In the genomic region with DNA sequence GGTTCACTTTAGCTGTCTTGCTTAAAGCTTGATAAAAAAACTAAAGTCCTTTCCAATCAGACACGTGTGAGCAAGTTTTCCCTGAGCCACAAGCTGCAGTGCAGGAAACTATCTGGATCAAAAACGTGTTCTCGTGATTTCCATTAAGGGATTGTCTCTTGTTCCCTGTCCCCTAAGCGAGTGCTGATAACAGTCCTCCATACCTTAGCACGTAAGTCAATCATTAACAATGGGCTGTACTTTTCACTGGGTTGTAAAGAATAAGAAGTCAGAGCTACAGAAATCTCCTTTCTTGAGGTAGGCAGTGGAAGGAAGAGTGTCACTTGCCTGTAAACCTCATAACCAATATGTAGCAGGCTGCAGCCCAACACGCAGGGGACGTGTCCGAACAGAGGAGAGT, we compare ENCODE assay signal across 23 mouse cellular contexts. TPM values are rescaled to one million over a fixed set of nuclear protein-coding genes. Genes with fewer than 3 reads are reported as not detected.
DNase-seq lines count a peak whose midpoint lies in the region; ATAC-seq and TF ChIP-seq lines count a peak whose summit lies in the region.
"Had no signal": no experiment of that assay in that cellular context is flagged by ENCODE, and none has a peak within 500 bp of the region (broad histone marks: within the 10 kb centered on the region; RNA-seq: fewer than 3 reads in every experiment).

No protein-coding gene starts in this region.

- no peak overlapping the region for H3K4me3 ChIP-seq in kidney, embryonic 16.5 days (ENCODE audit: low read length)
- peak overlapping the region; percentile 21 for H3K4me3 ChIP-seq in intestine, postnatal 0 days (ENCODE audit: low read depth, low read length)
- no peak overlapping the region for H3K4me3 ChIP-seq in stomach, embryonic 15.5 days (replicated peaks)
- H3K4me3 ChIP-seq: embryonic facial prominence, embryonic 15.5 days; erythroblast, embryonic 14.5 days; forebrain, embryonic 10.5 days; heart, adult 2 months; heart, embryonic 15.5 days had no signal

- no peak for TF ChIP-seq CTCF in intestine, postnatal 0 days (IDR thresholded peaks at IDR 0.05; ENCODE audit: low read depth)

- ATAC-seq in kidney, embryonic 16.5 days (ENCODE audit: low FRiP score, low TSS enrichment) = peak; percentile 61; the same call in 1 of the 2 replicates
- peak; percentile 94 for ATAC-seq in intestine, postnatal 0 days
- ATAC-seq in stomach, embryonic 15.5 days (ENCODE audit: insufficient read depth, low FRiP score, low read depth) = peak; percentile 86
- ATAC-seq in monocyte, adult 5-6 weeks (replicated peaks; ENCODE audit: insufficient number of reproducible peaks, low FRiP score, low TSS enrichment, poor library complexity, severe bottlenecking) = no peak
- ATAC-seq: forebrain, embryonic 14.5 days had no signal

- H3K27me3 ChIP-seq in kidney, embryonic 16.5 days (ENCODE audit: insufficient read depth, low read length) = no peaks in the 10 kb centered on the region
- H3K27me3 ChIP-seq in intestine, postnatal 0 days (replicated peaks; ENCODE audit: control insufficient read depth, insufficient read depth, low read length) = no peaks in the 10 kb centered on the region
- no peaks in the 10 kb centered on the region for H3K27me3 ChIP-seq in stomach, embryonic 15.5 days (replicated peaks)
- H3K27me3 ChIP-seq: embryonic facial prominence, embryonic 15.5 days; heart, embryonic 15.5 days had no signal

- no peak overlapping the region for H3K4me2 ChIP-seq in kidney, embryonic 16.5 days (replicated peaks; ENCODE audit: low read depth, low read length)
- peak overlapping the region; percentile 53 for H3K4me2 ChIP-seq in intestine, postnatal 0 days (replicated peaks; ENCODE audit: low read depth)
- no peak overlapping the region for H3K4me2 ChIP-seq in stomach, embryonic 15.5 days
- H3K4me2 ChIP-seq: embryonic facial prominence, embryonic 15.5 days; heart, embryonic 11.5 days; heart, embryonic 15.5 days had no signal

- H3K9me3 ChIP-seq in kidney, embryonic 16.5 days (ENCODE audit: low read length) = no peaks in the 10 kb centered on the region
- no peaks in the 10 kb centered on the region for H3K9me3 ChIP-seq in intestine, postnatal 0 days (ENCODE audit: control insufficient read depth)
- H3K9me3 ChIP-seq in stomach, embryonic 15.5 days = no peaks in the 10 kb centered on the region
- H3K9me3 ChIP-seq: embryonic facial prominence, embryonic 15.5 days; forebrain, embryonic 10.5 days; heart, embryonic 15.5 days had no signal

- H3K27ac ChIP-seq in kidney, embryonic 16.5 days (ENCODE audit: low read length) = no peak overlapping the region
- H3K27ac ChIP-seq in intestine, postnatal 0 days (ENCODE audit: low read depth, low read length) = peak overlapping the region; percentile 51
- no peak overlapping the region for H3K27ac ChIP-seq in stomach, embryonic 15.5 days
- H3K27ac ChIP-seq: embryonic facial prominence, embryonic 15.5 days; forebrain, embryonic 10.5 days; heart, adult 2 months; heart, embryonic 15.5 days had no signal

- H3K9ac ChIP-seq in kidney, embryonic 16.5 days (replicated peaks; ENCODE audit: low read length) = no peak overlapping the region
- no peak overlapping the region for H3K9ac ChIP-seq in intestine, postnatal 0 days (ENCODE audit: low read depth, low read length)
- H3K9ac ChIP-seq in stomach, embryonic 15.5 days = no peak overlapping the region
- H3K9ac ChIP-seq: embryonic facial prominence, embryonic 15.5 days; heart, embryonic 15.5 days had no signal

- no peaks in the 10 kb centered on the region for H3K4me1 ChIP-seq in kidney, embryonic 16.5 days (ENCODE audit: insufficient read depth, low read length)
- H3K4me1 ChIP-seq in intestine, postnatal 0 days (replicated peaks; ENCODE audit: control insufficient read depth, insufficient read depth, low read length) = 0 out of 2 replicates have a peak, but pooled peaks cover 11% of the 10 kb centered on the region
- no peaks in the 10 kb centered on the region for H3K4me1 ChIP-seq in stomach, embryonic 15.5 days
- H3K4me1 ChIP-seq: embryonic facial prominence, embryonic 15.5 days; forebrain, embryonic 10.5 days; heart, embryonic 15.5 days had no signal

- WGBS in kidney, embryonic 16.5 days = 74% methylated on average over 8 of the region's 8 CpGs
- WGBS in intestine, postnatal 0 days = 42% methylated on average over 8 of the region's 8 CpGs
- WGBS in stomach, embryonic 15.5 days = 71% methylated on average over 8 of the region's 8 CpGs

- H3K36me3 ChIP-seq in kidney, embryonic 16.5 days (ENCODE audit: insufficient read depth, low read length) = no peaks in the 10 kb centered on the region
- H3K36me3 ChIP-seq in intestine, postnatal 0 days (ENCODE audit: control insufficient read depth, insufficient read depth) = no peaks in the 10 kb centered on the region
- H3K36me3 ChIP-seq in stomach, embryonic 15.5 days = no peaks in the 10 kb centered on the region
- H3K36me3 ChIP-seq: embryonic facial prominence, embryonic 15.5 days; forebrain, embryonic 10.5 days; heart, embryonic 15.5 days had no signal

- no peak for DNase-seq in kidney, postnatal 25 days
- DNase-seq in thymus, postnatal 4 days = no peak
- DNase-seq in layer of hippocampus, postnatal 10 days (ENCODE audit: low spot score in 2 of 2) = no peak
- DNase-seq: adrenal gland, postnatal 10 days; cerebellum, adult 11 months; cerebellum, adult 8-10 months; cerebellum, postnatal 14 days; embryo, embryonic 11 days; gastrocnemius, postnatal 14 days; heart, adult 2 months; heart, postnatal 14 days had no signal

RNA-seq across cellular contexts. Expression of a gene that starts 38.7 kb away (rescaled TPM):
- polyA plus RNA-seq in kidney, embryonic 16.5 days (2015; fragmentation: Nextera tagmentation; extraction: Ambion mirVana) = 4.5 and 5.4 TPM in 2 replicates
- polyA plus RNA-seq in intestine, postnatal 0 days (2015; fragmentation: Nextera tagmentation; extraction: Ambion mirVana) = 52.3 and 57.4 TPM in 2 replicates
- 4.4 and 8.7 TPM in 2 replicates for polyA plus RNA-seq in stomach, embryonic 15.5 days (2015; fragmentation: Nextera tagmentation; extraction: Ambion mirVana)
- total RNA-seq in layer of hippocampus, postnatal 10 days (2021) = 1 to 10 TPM; 4.0 to 4.4 TPM
- 0.29 TPM in 1 of 3 replicates, not detected in the others for total RNA-seq in monocyte, adult 5-6 weeks (2017)
- total RNA-seq: hematopoietic stem cell, adult 5-6 weeks; MEL had no signal
- polyA plus RNA-seq: erythroblast, embryonic 14.5 days had no signal
